Mouse (Mus musculus): ENCODE measurements at regions not wholly inside any gene's neighbourhood (a gene's known extent, or its start where the extent isn't known, plus 50 kb on each side); places are given as distances from the start of the nearest gene placed in this dataset.

- H3K9ac ChIP-seq (ENCODE audit: low read depth, poor library complexity, severe bottlenecking) = no peak overlapping the region
- H3K4me3 ChIP-seq (ENCODE audit: low read depth, low read length) = no peak overlapping the region
- no peak overlapping the region for H3K27ac ChIP-seq (ENCODE audit: insufficient read depth, low read length)
- peaks cover 1% of the 10 kb centered on the region; the same call in 1 of the 2 replicates for H3K27me3 ChIP-seq (ENCODE audit: control insufficient read depth, insufficient read depth, low read length, poor library complexity, severe bottlenecking)
- H3K9me3 ChIP-seq (replicated peaks; ENCODE audit: control insufficient read depth, insufficient read depth, low read length, poor library complexity, severe bottlenecking) = no peaks in the 10 kb centered on the region
- H3K4me1 ChIP-seq (ENCODE audit: control insufficient read depth, insufficient read depth, low read length) = no peaks in the 10 kb centered on the region
- no peak for TF ChIP-seq CTCF (IDR thresholded peaks at IDR 0.05; ENCODE audit: low read depth, low read length)
- no peak for TF ChIP-seq EP300 (IDR thresholded peaks at IDR 0.05; ENCODE audit: insufficient read depth, low read depth, low read length)
- TF ChIP-seq POLR2A (IDR thresholded peaks at IDR 0.05; ENCODE audit: insufficient read depth, low read length) = no peak
- H3K36me3 ChIP-seq (ENCODE audit: control insufficient read depth, insufficient read depth, low read length, poor library complexity, severe bottlenecking) = no peaks in the 10 kb centered on the region
Measured at GRCm38 (mm10) chr10:9406101-9406500, 268.9 kb downstream of the Samd5 start.

GRCm38 (mm10) chr10:9405417-9405816 lies 269.6 kb downstream of the Samd5 start:
- no peaks in the 10 kb centered on the region for H3K9me3 ChIP-seq (replicated peaks; ENCODE audit: control insufficient read depth, insufficient read depth, low read length, poor library complexity, severe bottlenecking)
- no peaks in the 10 kb centered on the region for H3K36me3 ChIP-seq (ENCODE audit: control insufficient read depth, insufficient read depth, low read length, poor library complexity, severe bottlenecking)
- H3K9ac ChIP-seq (ENCODE audit: low read depth, poor library complexity, severe bottlenecking) = no peak overlapping the region
- no peak overlapping the region for H3K27ac ChIP-seq (ENCODE audit: insufficient read depth, low read length)
- H3K27me3 ChIP-seq (ENCODE audit: control insufficient read depth, insufficient read depth, low read length, poor library complexity, severe bottlenecking) = peaks cover 1% of the 10 kb centered on the region; the same call in 1 of the 2 replicates
- H3K4me3 ChIP-seq (ENCODE audit: low read depth, low read length) = no peak overlapping the region
- no peak for TF ChIP-seq POLR2A (IDR thresholded peaks at IDR 0.05; ENCODE audit: insufficient read depth, low read length)
- no peak for TF ChIP-seq CTCF (IDR thresholded peaks at IDR 0.05; ENCODE audit: low read depth, low read length)
- TF ChIP-seq EP300 (IDR thresholded peaks at IDR 0.05; ENCODE audit: insufficient read depth, low read depth, low read length) = no peak
- H3K4me1 ChIP-seq (ENCODE audit: control insufficient read depth, insufficient read depth, low read length) = peaks cover 2% of the 10 kb centered on the region

GRCm38 (mm10) chr10:9404963-9405362 lies 270.0 kb downstream of the Samd5 start:
- Histone ChIP-seq H3K27me3 (ENCODE audit: control insufficient read depth, insufficient read depth, low read length, poor library complexity, severe bottlenecking) (peaks cover 1% of the 10 kb centered on the region; the same call in 1 of the 2 replicates), H3K4me1 (ENCODE audit: control insufficient read depth, insufficient read depth, low read length) (peaks cover 2% of the 10 kb centered on the region), H3K4me3 (ENCODE audit: low read depth, low read length) (no peak overlapping the region), H3K9me3 (replicated peaks; ENCODE audit: control insufficient read depth, insufficient read depth, low read length, poor library complexity, severe bottlenecking) (no peaks in the 10 kb centered on the region), H3K9ac (ENCODE audit: low read depth, poor library complexity, severe bottlenecking) (no peak overlapping the region), H3K36me3 (ENCODE audit: control insufficient read depth, insufficient read depth, low read length, poor library complexity, severe bottlenecking) (no peaks in the 10 kb centered on the region), H3K27ac (ENCODE audit: insufficient read depth, low read length) (no peak overlapping the region)
- TF ChIP-seq EP300 (IDR thresholded peaks at IDR 0.05; ENCODE audit: insufficient read depth, low read depth, low read length) = no peak
- no peak for TF ChIP-seq POLR2A (IDR thresholded peaks at IDR 0.05; ENCODE audit: insufficient read depth, low read length)
- no peak for TF ChIP-seq CTCF (IDR thresholded peaks at IDR 0.05; ENCODE audit: low read depth, low read length)

- Histone ChIP-seq H3K36me3 (ENCODE audit: control insufficient read depth, insufficient read depth, low read length, poor library complexity, severe bottlenecking) (no peaks in the 10 kb centered on the region), H3K27me3 (ENCODE audit: control insufficient read depth, insufficient read depth, low read length, poor library complexity, severe bottlenecking) (peaks cover 1% of the 10 kb centered on the region; the same call in 1 of the 2 replicates), H3K9me3 (replicated peaks; ENCODE audit: control insufficient read depth, insufficient read depth, low read length, poor library complexity, severe bottlenecking) (no peaks in the 10 kb centered on the region), H3K27ac (ENCODE audit: insufficient read depth, low read length) (no peak overlapping the region), H3K4me3 (ENCODE audit: low read depth, low read length) (no peak overlapping the region), H3K9ac (ENCODE audit: low read depth, poor library complexity, severe bottlenecking) (no peak overlapping the region), H3K4me1 (ENCODE audit: control insufficient read depth, insufficient read depth, low read length) (peaks cover 2% of the 10 kb centered on the region)
- TF ChIP-seq EP300 (IDR thresholded peaks at IDR 0.05; ENCODE audit: insufficient read depth, low read depth, low read length) = no peak
- TF ChIP-seq POLR2A (IDR thresholded peaks at IDR 0.05; ENCODE audit: insufficient read depth, low read length) = no peak
- TF ChIP-seq CTCF (IDR thresholded peaks at IDR 0.05; ENCODE audit: low read depth, low read length) = no peak
Measured at GRCm38 (mm10) chr10:9400911-9401617, 273.9 kb downstream of the Samd5 start.

GRCm38 (mm10) chr10:9377440-9378101 lies 297.4 kb downstream of the Samd5 start:
- H3K9ac ChIP-seq (ENCODE audit: low read depth, poor library complexity, severe bottlenecking) = no peak overlapping the region
- H3K27ac ChIP-seq (ENCODE audit: insufficient read depth, low read length) = no peak overlapping the region
- H3K4me1 ChIP-seq (ENCODE audit: control insufficient read depth, insufficient read depth, low read length) = no peaks in the 10 kb centered on the region
- no peak overlapping the region for H3K4me3 ChIP-seq (ENCODE audit: low read depth, low read length)
- no peaks in the 10 kb centered on the region for H3K27me3 ChIP-seq (ENCODE audit: control insufficient read depth, insufficient read depth, low read length, poor library complexity, severe bottlenecking)
- TF ChIP-seq CTCF (IDR thresholded peaks at IDR 0.05; ENCODE audit: low read depth, low read length) = no peak
- no peaks in the 10 kb centered on the region for H3K36me3 ChIP-seq (ENCODE audit: control insufficient read depth, insufficient read depth, low read length, poor library complexity, severe bottlenecking)
- H3K9me3 ChIP-seq (replicated peaks; ENCODE audit: control insufficient read depth, insufficient read depth, low read length, poor library complexity, severe bottlenecking) = no peaks in the 10 kb centered on the region

GRCm38 (mm10) chr10:9362306-9362865 lies 312.6 kb downstream of the Samd5 start:
- TF ChIP-seq CTCF (IDR thresholded peaks at IDR 0.05; ENCODE audit: low read depth, low read length) = no peak
- TF ChIP-seq POLR2A (IDR thresholded peaks at IDR 0.05; ENCODE audit: insufficient read depth, low read length) = no peak
- TF ChIP-seq EP300 (IDR thresholded peaks at IDR 0.05; ENCODE audit: insufficient read depth, low read depth, low read length) = no peak
- no peaks in the 10 kb centered on the region for H3K36me3 ChIP-seq (ENCODE audit: control insufficient read depth, insufficient read depth, low read length, poor library complexity, severe bottlenecking)

More at GRCm38 (mm10) chr10:9362306-9362865, 312.6 kb downstream of the Samd5 start:
- H3K4me1 ChIP-seq (ENCODE audit: control insufficient read depth, insufficient read depth, low read length) = no peaks in the 10 kb centered on the region
- no peak overlapping the region for H3K9ac ChIP-seq (ENCODE audit: low read depth, poor library complexity, severe bottlenecking)
- no peaks in the 10 kb centered on the region for H3K9me3 ChIP-seq (replicated peaks; ENCODE audit: control insufficient read depth, insufficient read depth, low read length, poor library complexity, severe bottlenecking)
- H3K27me3 ChIP-seq (ENCODE audit: control insufficient read depth, insufficient read depth, low read length, poor library complexity, severe bottlenecking) = no peaks in the 10 kb centered on the region
- H3K27ac ChIP-seq (ENCODE audit: insufficient read depth, low read length) = no peak overlapping the region
- no peak overlapping the region for H3K4me3 ChIP-seq (ENCODE audit: low read depth, low read length)

All from ES-Bruce4 (cell line).